Mouse (Mus musculus): ENCODE results near the gene Slco2b1. TPM values are rescaled to one million over a fixed set of nuclear protein-coding genes. Genes with fewer than 3 reads are reported as not detected.

Gene Slco2b1
- polyA plus RNA-seq, 1 experiment from 2014 or later: 7.7 TPM

- WGBS: 66% methylated on average over 8 of the region's 8 CpGs
- Histone ChIP-seq H3K9me3 (ENCODE audit: control insufficient read depth, low read length) (no peaks in the 10 kb centered on the region), H3K36me3 (replicated peaks; ENCODE audit: control insufficient read depth, insufficient read depth) (no peaks in the 10 kb centered on the region), H3K4me1 (replicated peaks; ENCODE audit: control insufficient read depth, insufficient read depth, low read length) (no peaks in the 10 kb centered on the region), H3K27me3 (ENCODE audit: control insufficient read depth, insufficient read depth, low read length) (no peaks in the 10 kb centered on the region), H3K4me3 (replicated peaks; ENCODE audit: low read length) (no peak overlapping the region), H3K9ac (peak overlapping the region; percentile 20; the same call in 1 of the 2 replicates), H3K27ac (no peak overlapping the region), H3K4me2 (replicated peaks) (no peak overlapping the region)
- ATAC-seq (ENCODE audit: low FRiP score): no peak
- DNase-seq (ENCODE audit: low spot score): no peak
Measured at GRCm38 (mm10) chr7:99708301-99708721, 2.8 kb downstream of the Slco2b1 start.

GRCm38 (mm10) chr7:99707671-99708070, 3.5 kb downstream of the Slco2b1 start:
- Histone ChIP-seq H3K4me2 (replicated peaks) (no peak overlapping the region), H3K36me3 (replicated peaks; ENCODE audit: control insufficient read depth, insufficient read depth) (no peaks in the 10 kb centered on the region), H3K9me3 (ENCODE audit: control insufficient read depth, low read length) (no peaks in the 10 kb centered on the region), H3K27ac (no peak overlapping the region), H3K4me3 (replicated peaks; ENCODE audit: low read length) (no peak overlapping the region), H3K27me3 (ENCODE audit: control insufficient read depth, insufficient read depth, low read length) (no peaks in the 10 kb centered on the region), H3K4me1 (replicated peaks; ENCODE audit: control insufficient read depth, insufficient read depth, low read length) (no peaks in the 10 kb centered on the region), H3K9ac (no peak overlapping the region)
- no peak for DNase-seq (ENCODE audit: low spot score)
- ATAC-seq (ENCODE audit: low FRiP score): no peak
- 91% methylated on average over 6 of the region's 6 CpGs for WGBS

GRCm38 (mm10) chr7:99707038-99707595, 4.0 kb downstream of the Slco2b1 start:
- Histone ChIP-seq H3K27ac (no peak overlapping the region), H3K27me3 (ENCODE audit: control insufficient read depth, insufficient read depth, low read length) (no peaks in the 10 kb centered on the region), H3K9ac (no peak overlapping the region), H3K4me2 (replicated peaks) (no peak overlapping the region), H3K36me3 (replicated peaks; ENCODE audit: control insufficient read depth, insufficient read depth) (no peaks in the 10 kb centered on the region), H3K4me1 (replicated peaks; ENCODE audit: control insufficient read depth, insufficient read depth, low read length) (no peaks in the 10 kb centered on the region), H3K4me3 (replicated peaks; ENCODE audit: low read length) (no peak overlapping the region), H3K9me3 (ENCODE audit: control insufficient read depth, low read length) (no peaks in the 10 kb centered on the region)
- WGBS: 53% methylated on average over 4 of the region's 4 CpGs
- no peak for ATAC-seq (ENCODE audit: low FRiP score)
- no peak for DNase-seq (ENCODE audit: low spot score)

- Histone ChIP-seq H3K9me3 (ENCODE audit: control insufficient read depth, low read length) (no peaks in the 10 kb centered on the region), H3K27ac (peak overlapping the region; percentile 54; the same call in 1 of the 2 replicates), H3K9ac (no peak overlapping the region), H3K36me3 (replicated peaks; ENCODE audit: control insufficient read depth, insufficient read depth) (no peaks in the 10 kb centered on the region), H3K4me3 (replicated peaks; ENCODE audit: low read length) (no peak overlapping the region), H3K27me3 (ENCODE audit: control insufficient read depth, insufficient read depth, low read length) (no peaks in the 10 kb centered on the region), H3K4me1 (replicated peaks; ENCODE audit: control insufficient read depth, insufficient read depth, low read length) (no peaks in the 10 kb centered on the region), H3K4me2 (replicated peaks) (peak overlapping the region; percentile 26; the same call in 1 of the 2 replicates)
- ATAC-seq (ENCODE audit: low FRiP score) (no peak), DNase-seq (ENCODE audit: low spot score) (no peak)
- 83% methylated on average over 4 of the region's 4 CpGs for WGBS
Measured at GRCm38 (mm10) chr7:99706341-99707037, 4.7 kb downstream of the Slco2b1 start.

- Histone ChIP-seq H3K36me3 (replicated peaks; ENCODE audit: control insufficient read depth, insufficient read depth) (no peaks in the 10 kb centered on the region), H3K4me2 (replicated peaks) (peak overlapping the region; percentile 26), H3K27ac (peak overlapping the region; percentile 22; the same call in 1 of the 2 replicates), H3K4me3 (replicated peaks; ENCODE audit: low read length) (no peak overlapping the region), H3K9ac (no peak overlapping the region), H3K4me1 (replicated peaks; ENCODE audit: control insufficient read depth, insufficient read depth, low read length) (no peaks in the 10 kb centered on the region), H3K27me3 (ENCODE audit: control insufficient read depth, insufficient read depth, low read length) (no peaks in the 10 kb centered on the region), H3K9me3 (ENCODE audit: control insufficient read depth, low read length) (no peaks in the 10 kb centered on the region)
- DNase-seq (ENCODE audit: low spot score) (no peak), ATAC-seq (ENCODE audit: low FRiP score) (no peak)
- WGBS: 89% methylated on average over 3 of the region's 3 CpGs
Measured at GRCm38 (mm10) chr7:99704736-99705519, 6.2 kb downstream of the Slco2b1 start.

GRCm38 (mm10) chr7:99702201-99702600, 8.9 kb downstream of the Slco2b1 start:
- Histone ChIP-seq H3K27ac (no peak overlapping the region), H3K27me3 (ENCODE audit: control insufficient read depth, insufficient read depth, low read length) (no peaks in the 10 kb centered on the region), H3K9ac (no peak overlapping the region), H3K36me3 (replicated peaks; ENCODE audit: control insufficient read depth, insufficient read depth) (no peaks in the 10 kb centered on the region), H3K4me3 (replicated peaks; ENCODE audit: low read length) (no peak overlapping the region), H3K4me1 (replicated peaks; ENCODE audit: control insufficient read depth, insufficient read depth, low read length) (no peaks in the 10 kb centered on the region), H3K9me3 (ENCODE audit: control insufficient read depth, low read length) (no peaks in the 10 kb centered on the region), H3K4me2 (replicated peaks) (no peak overlapping the region)
- WGBS: 36% methylated on average over 6 of the region's 6 CpGs
- ATAC-seq (ENCODE audit: low FRiP score) (no peak), DNase-seq (ENCODE audit: low spot score) (no peak)

GRCm38 (mm10) chr7:99700641-99701040, 10.5 kb downstream of the Slco2b1 start:
- no peaks in the 10 kb centered on the region for H3K4me1 ChIP-seq (replicated peaks; ENCODE audit: control insufficient read depth, insufficient read depth, low read length)

GRCm38 (mm10) chr7:99699709-99700151, 11.4 kb downstream of the Slco2b1 start:
- DNase-seq (ENCODE audit: low spot score): no peak
- Histone ChIP-seq H3K36me3 (replicated peaks; ENCODE audit: control insufficient read depth, insufficient read depth) (no peaks in the 10 kb centered on the region), H3K27ac (0 out of 2 replicates have a peak overlapping the region, but pooled peaks have one; percentile 32), H3K9me3 (ENCODE audit: control insufficient read depth, low read length) (no peaks in the 10 kb centered on the region), H3K4me3 (replicated peaks; ENCODE audit: low read length) (no peak overlapping the region), H3K4me1 (replicated peaks; ENCODE audit: control insufficient read depth, insufficient read depth, low read length) (no peaks in the 10 kb centered on the region), H3K9ac (no peak overlapping the region), H3K27me3 (ENCODE audit: control insufficient read depth, insufficient read depth, low read length) (no peaks in the 10 kb centered on the region), H3K4me2 (replicated peaks) (no peak overlapping the region)
- 74% methylated on average over 3 of the region's 3 CpGs for WGBS
- no peak for ATAC-seq (ENCODE audit: low FRiP score)

More at GRCm38 (mm10) chr7:99700641-99701040, 10.5 kb downstream of the Slco2b1 start:
- Histone ChIP-seq H3K4me3 (replicated peaks; ENCODE audit: low read length) (no peak overlapping the region), H3K9ac (no peak overlapping the region), H3K36me3 (replicated peaks; ENCODE audit: control insufficient read depth, insufficient read depth) (no peaks in the 10 kb centered on the region), H3K27ac (no peak overlapping the region), H3K9me3 (ENCODE audit: control insufficient read depth, low read length) (no peaks in the 10 kb centered on the region), H3K4me2 (replicated peaks) (no peak overlapping the region), H3K27me3 (ENCODE audit: control insufficient read depth, insufficient read depth, low read length) (no peaks in the 10 kb centered on the region)
- 83% methylated on average over 4 of the region's 4 CpGs for WGBS
- DNase-seq (ENCODE audit: low spot score) (no peak), ATAC-seq (ENCODE audit: low FRiP score) (no peak)

- no peak overlapping the region for H3K9ac ChIP-seq
Measured at GRCm38 (mm10) chr7:99699106-99699505, 12.0 kb downstream of the Slco2b1 start.

More at GRCm38 (mm10) chr7:99699106-99699505, 12.0 kb downstream of the Slco2b1 start:
- Histone ChIP-seq H3K4me2 (replicated peaks) (no peak overlapping the region), H3K4me1 (replicated peaks; ENCODE audit: control insufficient read depth, insufficient read depth, low read length) (no peaks in the 10 kb centered on the region), H3K4me3 (replicated peaks; ENCODE audit: low read length) (no peak overlapping the region), H3K27me3 (ENCODE audit: control insufficient read depth, insufficient read depth, low read length) (no peaks in the 10 kb centered on the region), H3K9me3 (ENCODE audit: control insufficient read depth, low read length) (no peaks in the 10 kb centered on the region), H3K36me3 (replicated peaks; ENCODE audit: control insufficient read depth, insufficient read depth) (no peaks in the 10 kb centered on the region), H3K27ac (no peak overlapping the region)
- no peak for ATAC-seq (ENCODE audit: low FRiP score)
- no peak for DNase-seq (ENCODE audit: low spot score)
- WGBS: 52% methylated on average over 3 of the region's 3 CpGs
